Mouse (Mus musculus) neural tube, embryonic 13.5 days (tissue): ENCODE data around the gene Slc6a12. TPM values are rescaled to one million over a fixed set of nuclear protein-coding genes. Genes with fewer than 3 reads are reported as not detected.

Experiments
- ATAC-seq: fragments of 200-750 bp; cut with Nextera tagmentation; 2 replicates; pipeline ENCODE4 v1.8.0; 2017; ENCODE audit warnings: low read depth, mild to moderate bottlenecking, moderate TSS enrichment, moderate library complexity
- H3K27ac ChIP-seq: fragments of 300-500 bp; sonication (generic); replicated peaks from 2 replicates; pipeline ENCODE4 v1.5.1; 2015; ENCODE audit warnings: moderate library complexity, mild to moderate bottlenecking, inconsistent platforms
- H3K27me3 ChIP-seq: fragments of 300-500 bp; sonication (generic); 2 replicates; pipeline ENCODE4 v1.6.1; 2015; ENCODE audit warnings: mild to moderate bottlenecking, inconsistent platforms
- H3K36me3 ChIP-seq: fragments of 300-500 bp; sonication (generic); 2 replicates; pipeline ENCODE4 v1.6.1; 2015; ENCODE audit warnings: mild to moderate bottlenecking, inconsistent platforms
- H3K4me1 ChIP-seq: fragments of 300-500 bp; sonication (generic); replicated peaks from 2 replicates; pipeline ENCODE4 v1.6.1; 2015; ENCODE audit warnings: inconsistent platforms
- H3K4me2 ChIP-seq: fragments of 300-500 bp; sonication (generic); 2 replicates; pipeline ENCODE4 v1.6.1; 2015; ENCODE audit warnings: inconsistent platforms, mild to moderate bottlenecking, moderate library complexity
- H3K4me3 ChIP-seq: fragments of 300-500 bp; sonication (generic); 2 replicates; pipeline ENCODE4 v1.5.1; 2015; ENCODE audit warnings: mild to moderate bottlenecking, inconsistent platforms
- H3K9ac ChIP-seq: fragments of 300-500 bp; sonication (generic); 2 replicates; pipeline ENCODE4 v1.6.1; 2015; ENCODE audit warnings: moderate library complexity, mild to moderate bottlenecking, inconsistent platforms
- H3K9me3 ChIP-seq: fragments of 300-500 bp; sonication (generic); 2 replicates; pipeline ENCODE4 v1.6.1; 2016; ENCODE audit warnings: inconsistent platforms
- WGBS: fragments of 180-500 bp; shearing (Covaris S2); methylation state at CpG from one replicate; pipeline ENCODE4 v1.1.7; 2015; 5-methylcytosine and 5-hydroxymethylcytosine counted together
- polyA plus RNA-seq: library from polyadenylated mRNA; unstranded; fragments of >200 nt; fragmentation: Nextera tagmentation; extraction: Ambion mirVana; gene quantifications from 2 replicates; pipeline ENCODE4 v1.2.1, GENCODE M21; 2015

Slc6a12 gene
- polyA plus RNA-seq, 1 experiment from 2014 or later = 0.89 TPM

GRCm38 (mm10) chr6:121325740-121326139, 17.1 kb upstream of the Slc6a12 start:
- 86% methylated on average over 9 of the region's 9 CpGs for WGBS
- H3K4me2 ChIP-seq = no peak overlapping the region
- H3K9me3 ChIP-seq = no peaks in the 10 kb centered on the region
- peaks cover 15% of the 10 kb centered on the region for H3K4me1 ChIP-seq
- H3K27ac ChIP-seq = no peak overlapping the region
- H3K9ac ChIP-seq = no peak overlapping the region
- no peak overlapping the region for H3K4me3 ChIP-seq
- no peaks in the 10 kb centered on the region for H3K36me3 ChIP-seq
- no peaks in the 10 kb centered on the region for H3K27me3 ChIP-seq
- ATAC-seq = no peak

DNA sequence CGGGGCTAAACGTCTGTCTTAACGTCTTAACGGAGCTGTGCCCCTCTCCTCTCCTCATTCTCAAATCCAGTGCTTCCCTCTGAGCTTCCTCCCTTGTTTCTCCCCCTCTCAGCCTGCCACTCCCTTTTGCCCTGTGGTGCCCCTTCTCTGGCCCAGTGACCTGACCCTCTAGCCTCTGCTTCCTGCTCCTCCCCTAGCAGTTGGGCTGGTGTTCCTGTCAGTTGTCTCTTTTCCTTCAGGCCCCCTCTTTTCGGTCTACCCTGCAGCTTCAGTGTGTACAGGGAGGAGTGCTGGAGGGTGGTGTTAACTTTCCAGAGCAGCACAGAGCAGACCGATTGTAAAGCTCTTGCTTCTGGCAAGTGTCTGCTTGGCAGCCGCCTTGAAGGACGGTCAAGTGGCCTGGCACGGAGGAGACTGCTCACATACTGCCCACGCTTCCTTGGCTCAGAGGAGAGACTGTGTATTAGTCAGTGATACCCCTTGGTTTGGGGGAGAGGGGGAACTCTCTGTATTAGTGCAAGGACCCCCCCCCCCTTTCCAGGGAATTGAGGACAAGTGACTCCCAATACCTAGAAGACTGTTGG, 16.3 kb upstream of the Slc6a12 start:
- Histone ChIP-seq H3K36me3 (no peaks in the 10 kb centered on the region), H3K27me3 (no peaks in the 10 kb centered on the region), H3K9me3 (no peaks in the 10 kb centered on the region), H3K4me2 (no peak overlapping the region), H3K4me3 (no peak overlapping the region), H3K9ac (no peak overlapping the region), H3K4me1 (peaks cover 15% of the 10 kb centered on the region), H3K27ac (no peak overlapping the region)
- 68% methylated on average over 10 of the region's 10 CpGs for WGBS
- no peak for ATAC-seq

GRCm38 (mm10) chr6:121328417-121328884, 14.4 kb upstream of the Slc6a12 start:
- no peak for ATAC-seq
- H3K4me2 ChIP-seq = no peak overlapping the region
- no peak overlapping the region for H3K27ac ChIP-seq
- no peak overlapping the region for H3K9ac ChIP-seq
- H3K36me3 ChIP-seq = no peaks in the 10 kb centered on the region
- 52% methylated on average over 9 of the region's 9 CpGs for WGBS
- no peaks in the 10 kb centered on the region for H3K27me3 ChIP-seq
- H3K4me1 ChIP-seq = peaks cover 15% of the 10 kb centered on the region
- H3K9me3 ChIP-seq = no peaks in the 10 kb centered on the region
- no peak overlapping the region for H3K4me3 ChIP-seq

DNA sequence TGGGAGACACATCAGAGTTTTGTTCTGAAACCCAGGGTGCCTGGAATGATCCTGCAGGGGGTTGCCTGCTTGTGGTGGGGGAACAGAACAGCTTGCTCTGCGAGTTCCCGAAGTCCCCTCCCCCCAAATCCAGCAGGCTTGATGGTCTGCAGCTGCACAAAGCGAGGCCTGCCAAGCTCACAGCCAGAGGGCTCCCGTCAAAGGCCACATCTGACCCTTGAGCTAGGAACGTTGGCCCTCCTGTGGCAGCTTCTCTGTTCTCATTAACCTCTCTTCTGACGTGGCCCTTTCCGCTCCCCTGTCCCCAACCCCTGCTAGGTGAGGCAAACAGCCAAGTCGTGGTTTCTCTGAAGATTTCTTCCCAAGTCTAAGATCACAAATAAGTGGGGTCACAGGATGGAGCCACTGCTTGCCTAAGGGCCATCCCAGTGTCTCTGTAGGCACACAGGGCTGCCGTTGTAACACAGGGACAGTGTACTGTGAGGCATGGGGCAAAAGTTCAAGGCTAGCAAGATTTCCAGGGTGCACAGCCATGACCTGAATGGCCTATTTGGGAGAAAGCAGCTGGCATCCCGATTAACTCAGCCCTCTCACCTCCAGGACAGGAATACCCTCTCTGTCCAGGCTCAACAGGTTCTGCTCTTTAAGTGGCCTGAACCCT, 12.9 kb upstream of the Slc6a12 start:
- Histone ChIP-seq H3K9me3 (no peaks in the 10 kb centered on the region), H3K4me2 (no peak overlapping the region), H3K9ac (no peak overlapping the region), H3K4me1 (peaks cover 15% of the 10 kb centered on the region), H3K27ac (no peak overlapping the region), H3K27me3 (no peaks in the 10 kb centered on the region), H3K36me3 (no peaks in the 10 kb centered on the region), H3K4me3 (no peak overlapping the region)
- no peak for ATAC-seq
- WGBS = 8% methylated on average over 10 of the region's 10 CpGs

DNA sequence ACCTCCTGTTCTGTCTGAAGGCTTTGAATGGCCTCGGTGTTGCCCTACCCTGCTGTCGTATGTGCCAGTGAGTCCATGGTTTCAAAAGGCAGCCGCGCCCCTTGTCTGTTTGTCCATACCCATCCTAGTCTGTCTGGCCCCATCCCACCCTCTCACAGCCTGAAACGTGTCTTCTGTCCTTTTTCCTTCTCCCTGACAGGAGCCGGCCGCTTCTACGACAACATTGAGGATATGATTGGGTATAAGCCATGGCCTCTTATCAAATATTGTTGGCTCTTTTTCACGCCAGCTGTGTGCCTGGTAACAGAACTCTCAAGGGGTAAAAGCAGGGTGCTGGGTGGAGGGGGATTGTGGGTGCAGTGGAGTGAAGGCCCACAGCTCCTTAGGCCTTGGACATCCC, 7.0 kb upstream of the Slc6a12 start:
- Histone ChIP-seq H3K27ac (no peak overlapping the region), H3K9ac (no peak overlapping the region), H3K4me3 (no peak overlapping the region), H3K36me3 (no peaks in the 10 kb centered on the region), H3K4me1 (no peaks in the 10 kb centered on the region), H3K9me3 (no peaks in the 10 kb centered on the region), H3K4me2 (no peak overlapping the region), H3K27me3 (peaks cover 3% of the 10 kb centered on the region; the same call in 1 of the 2 replicates)
- no peak for ATAC-seq
- 87% methylated on average over 9 of the region's 9 CpGs for WGBS

GRCm38 (mm10) chr6:121336558-121336957, 6.3 kb upstream of the Slc6a12 start:
- H3K4me2 ChIP-seq = no peak overlapping the region
- no peaks in the 10 kb centered on the region for H3K36me3 ChIP-seq
- no peak overlapping the region for H3K4me3 ChIP-seq
- H3K9me3 ChIP-seq = no peaks in the 10 kb centered on the region
- H3K27me3 ChIP-seq = peaks cover 3% of the 10 kb centered on the region; the same call in 1 of the 2 replicates
- no peak overlapping the region for H3K9ac ChIP-seq
- no peak overlapping the region for H3K27ac ChIP-seq
- no peaks in the 10 kb centered on the region for H3K4me1 ChIP-seq
- 72% methylated on average over 8 of the region's 8 CpGs for WGBS
- ATAC-seq = no peak

- Histone ChIP-seq H3K9ac (no peak overlapping the region), H3K4me1 (no peaks in the 10 kb centered on the region), H3K4me2 (no peak overlapping the region), H3K27ac (no peak overlapping the region), H3K36me3 (no peaks in the 10 kb centered on the region), H3K27me3 (peaks cover 3% of the 10 kb centered on the region; the same call in 1 of the 2 replicates), H3K4me3 (no peak overlapping the region), H3K9me3 (no peaks in the 10 kb centered on the region)
- WGBS = 93% methylated on average over 9 of the region's 9 CpGs
- no peak for ATAC-seq
These were observed 5.6 kb upstream of the Slc6a12 start for GRCm38 (mm10) chr6:121337229-121337628.

GRCm38 (mm10) chr6:121337770-121338518, 4.9 kb upstream of the Slc6a12 start:
- Histone ChIP-seq H3K27me3 (peaks cover 3% of the 10 kb centered on the region), H3K36me3 (no peaks in the 10 kb centered on the region), H3K9me3 (no peaks in the 10 kb centered on the region), H3K4me3 (no peak overlapping the region), H3K9ac (no peak overlapping the region), H3K4me1 (peaks cover under 1% of the 10 kb centered on the region), H3K27ac (no peak overlapping the region), H3K4me2 (no peak overlapping the region)
- 29% methylated on average over 3 of the region's 3 CpGs for WGBS
- peak; percentile 85 for ATAC-seq

- Histone ChIP-seq H3K4me3 (no peak overlapping the region), H3K4me1 (peaks cover 6% of the 10 kb centered on the region), H3K27ac (no peak overlapping the region), H3K9me3 (no peaks in the 10 kb centered on the region), H3K36me3 (no peaks in the 10 kb centered on the region), H3K9ac (no peak overlapping the region), H3K27me3 (peaks cover 3% of the 10 kb centered on the region), H3K4me2 (no peak overlapping the region)
- WGBS = 44% methylated on average over 4 of the region's 4 CpGs
- peak; percentile 35; the same call in 1 of the 2 replicates for ATAC-seq
These were observed 4.4 kb upstream of the Slc6a12 start for GRCm38 (mm10) chr6:121338519-121338896.

DNA sequence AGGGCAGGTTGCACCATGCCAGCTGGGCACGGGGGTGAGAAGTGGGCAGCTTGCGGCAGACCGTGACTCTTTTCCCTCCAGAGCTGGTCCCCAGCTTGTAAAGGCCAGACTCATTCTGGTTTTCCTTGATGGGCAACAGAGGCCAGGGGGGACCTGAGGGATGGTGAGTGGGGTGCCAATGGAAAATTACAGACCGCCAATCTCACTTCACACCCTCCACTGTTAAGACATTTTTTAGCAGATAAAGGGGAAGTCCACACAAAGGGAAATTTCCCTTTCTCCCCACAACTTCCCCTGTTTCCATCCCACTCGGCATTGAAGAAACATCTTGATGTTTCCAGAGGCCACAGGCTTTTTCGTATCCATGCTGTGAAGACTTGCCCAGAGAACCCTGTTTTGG, 1.2 kb upstream of the Slc6a12 start:
- peaks cover 16% of the 10 kb centered on the region for H3K4me1 ChIP-seq
- no peaks in the 10 kb centered on the region for H3K36me3 ChIP-seq
- no peaks in the 10 kb centered on the region for H3K9me3 ChIP-seq
- no peak overlapping the region for H3K9ac ChIP-seq
- H3K4me2 ChIP-seq = no peak overlapping the region
- ATAC-seq = no peak
- H3K27ac ChIP-seq = no peak overlapping the region
- peaks cover 9% of the 10 kb centered on the region for H3K27me3 ChIP-seq
- WGBS = 84% methylated on average over 6 of the region's 6 CpGs
- H3K4me3 ChIP-seq = no peak overlapping the region

- H3K4me2 ChIP-seq = no peak overlapping the region
- ATAC-seq = no peak
- H3K9ac ChIP-seq = no peak overlapping the region
- H3K4me1 ChIP-seq = peaks cover 16% of the 10 kb centered on the region
- H3K4me3 ChIP-seq = no peak overlapping the region
- H3K27me3 ChIP-seq = peaks cover 9% of the 10 kb centered on the region
- no peak overlapping the region for H3K27ac ChIP-seq
- H3K9me3 ChIP-seq = no peaks in the 10 kb centered on the region
- H3K36me3 ChIP-seq = no peaks in the 10 kb centered on the region
- 69% methylated on average over 6 of the region's 6 CpGs for WGBS
These were observed 871 bp downstream of the Slc6a12 start for GRCm38 (mm10) chr6:121343771-121344123.

DNA sequence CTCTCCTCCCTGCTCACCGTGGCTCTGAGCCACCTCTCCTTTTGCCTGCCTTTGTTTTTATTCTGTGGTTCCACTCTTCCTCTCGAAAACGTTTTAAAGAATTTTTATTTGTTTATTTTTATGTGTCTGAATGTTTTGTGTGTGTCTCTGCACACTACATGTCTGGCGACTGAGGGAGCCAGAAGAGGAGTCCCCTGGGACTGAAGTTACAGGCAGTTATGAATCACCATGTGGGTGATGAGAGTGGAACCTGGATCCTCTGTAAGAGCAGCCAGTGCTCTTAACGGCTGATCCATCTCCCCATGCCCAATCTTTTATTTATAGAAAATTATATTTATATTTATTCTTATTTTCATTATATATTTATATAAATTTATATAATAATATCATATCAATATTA, 1.5 kb downstream of the Slc6a12 start:
- Histone ChIP-seq H3K36me3 (no peaks in the 10 kb centered on the region), H3K9ac (no peak overlapping the region), H3K27ac (no peak overlapping the region), H3K4me2 (no peak overlapping the region), H3K4me1 (peaks cover 16% of the 10 kb centered on the region), H3K4me3 (no peak overlapping the region), H3K9me3 (no peaks in the 10 kb centered on the region), H3K27me3 (peaks cover 9% of the 10 kb centered on the region)
- 61% methylated on average over 5 of the region's 5 CpGs for WGBS
- no peak for ATAC-seq
